Mouse (Mus musculus) granulocyte monocyte progenitor cell, adult 5-6 weeks (primary cell): ENCODE measurements at regions not wholly inside any gene's neighbourhood (a gene's known extent, or its start where the extent isn't known, plus 50 kb on each side); places are given as distances from the start of the nearest gene placed in this dataset.
A peak's percentile ranks its signal among the peaks of the same experiment; 100 is the strongest.
"Not testable (repeated sequence)": the region's sequence is repeated elsewhere in the genome, so short reads cannot be mapped to it uniquely, and the experiment has no call there.

ENCODE experiments used
- ATAC-seq: replicated peaks from 2 replicates; pipeline ENCODE4 v1.8.0; 2016; ENCODE audit warnings: mild to moderate bottlenecking, moderate TSS enrichment, inconsistent platforms; ENCODE audit not compliant: poor library complexity, severe bottlenecking

DNA sequence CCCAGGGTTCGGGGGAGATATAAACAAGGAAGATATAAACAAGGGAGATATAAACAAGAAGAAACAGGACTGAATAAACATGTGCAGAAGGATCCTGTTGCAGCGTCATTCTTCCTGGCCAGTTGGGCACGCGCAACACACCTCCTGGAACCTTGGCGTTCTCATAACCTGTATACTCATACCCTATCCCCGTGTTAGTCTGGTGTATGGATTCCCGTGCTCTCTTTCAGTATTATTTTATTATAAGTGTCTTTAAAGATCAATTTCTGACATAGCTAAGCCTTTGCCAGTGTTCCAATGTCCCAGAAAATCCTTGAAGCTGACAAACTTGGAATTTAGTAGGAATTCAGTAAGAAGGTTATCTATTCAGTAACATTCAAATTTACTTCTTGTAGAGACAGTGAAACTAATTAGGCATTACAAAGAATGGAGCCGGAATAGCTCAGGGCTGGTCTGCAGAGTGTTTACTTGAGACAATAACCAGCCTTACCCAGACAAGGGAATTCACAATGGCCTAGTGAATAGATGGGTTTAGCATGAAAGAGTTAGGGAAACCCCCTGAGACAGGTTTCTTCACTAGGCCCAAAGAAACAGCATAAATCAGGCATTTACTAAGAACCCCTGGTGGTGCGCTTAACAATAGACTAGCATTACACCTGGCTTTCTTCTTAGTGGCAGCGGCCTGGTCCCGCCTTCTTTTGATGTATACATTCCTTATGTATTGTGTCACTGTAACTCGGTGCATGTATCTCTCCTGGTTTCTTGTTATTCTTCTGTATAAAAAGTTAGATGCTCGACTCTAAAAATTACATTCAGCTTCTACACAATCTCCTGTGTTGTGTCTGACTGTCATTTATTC is 458.4 kb downstream of the Epm2a start:
- not testable (repeated sequence) for ATAC-seq

DNA sequence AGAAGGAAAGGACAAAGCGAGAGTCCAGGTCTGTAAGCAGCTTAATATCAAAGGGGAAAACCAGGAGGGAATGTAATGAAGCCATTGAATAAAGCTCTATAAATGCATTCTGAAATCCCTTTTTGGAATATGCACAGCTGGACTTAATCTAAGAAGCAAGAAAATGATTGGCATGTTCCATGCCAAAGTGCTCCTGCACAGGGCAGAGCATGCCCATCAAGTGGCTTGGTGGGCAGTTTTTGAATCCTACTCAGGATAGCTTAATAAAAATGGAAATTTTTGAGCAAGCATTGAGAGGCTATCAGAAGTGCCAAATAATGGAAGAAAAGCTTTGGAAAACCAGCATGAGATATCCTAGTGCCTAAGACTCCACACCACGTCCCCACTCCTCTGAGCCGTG is 466.1 kb downstream of the Epm2a start:
- no peak for ATAC-seq

- no peak for ATAC-seq
Measured at GRCm38 (mm10) chr10:11822418-11822959, 479.3 kb downstream of the Epm2a start.

GRCm38 (mm10) chr10:11841094-11841493 is 497.9 kb downstream of the Epm2a start:
- ATAC-seq, result no peak

DNA sequence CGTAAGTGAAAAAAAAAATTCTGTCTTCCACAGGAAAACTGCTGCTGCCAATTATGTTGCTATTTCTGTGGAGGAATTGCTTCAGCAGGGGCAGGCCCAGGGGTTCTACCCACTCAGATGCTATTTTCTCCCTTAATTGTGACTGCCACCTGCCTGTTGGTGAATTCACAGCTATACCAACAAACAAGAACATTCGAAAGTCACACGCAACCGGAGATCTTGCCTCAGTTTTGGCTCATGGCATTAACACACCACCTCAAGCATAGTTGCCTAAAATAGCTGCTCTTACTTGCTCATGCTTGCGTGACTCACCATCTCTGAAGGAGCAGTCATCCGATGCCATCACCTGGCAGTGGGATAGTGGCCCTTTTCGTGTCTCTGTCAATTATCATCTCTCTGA is 498.3 kb downstream of the Epm2a start:
- no peak for ATAC-seq

DNA sequence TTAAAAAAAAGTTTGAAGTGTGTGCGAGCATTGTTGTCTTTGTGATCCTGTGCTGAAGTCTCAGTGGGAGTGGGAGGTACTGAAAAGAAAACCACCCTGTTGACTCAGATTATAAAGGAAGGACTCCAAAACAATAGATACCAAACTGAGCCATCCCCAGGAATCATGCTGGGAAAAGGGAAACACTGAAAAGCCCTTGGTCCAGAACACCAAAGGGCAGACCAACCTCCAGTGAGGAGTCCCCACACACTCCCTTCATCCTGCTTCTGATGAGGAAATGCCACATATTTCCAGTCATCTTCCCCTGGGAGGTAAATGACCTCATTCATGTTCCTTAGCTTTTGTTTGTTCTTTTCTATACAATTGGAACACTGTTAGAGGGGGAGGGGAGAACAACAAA is 502.9 kb downstream of the Epm2a start:
- no peak for ATAC-seq

GRCm38 (mm10) chr10:11875145-11876131 is 532.2 kb downstream of the Epm2a start:
- ATAC-seq, result no peak

GRCm38 (mm10) chr10:11886237-11886636 is 543.0 kb downstream of the Epm2a start:
- ATAC-seq, result no peak

DNA sequence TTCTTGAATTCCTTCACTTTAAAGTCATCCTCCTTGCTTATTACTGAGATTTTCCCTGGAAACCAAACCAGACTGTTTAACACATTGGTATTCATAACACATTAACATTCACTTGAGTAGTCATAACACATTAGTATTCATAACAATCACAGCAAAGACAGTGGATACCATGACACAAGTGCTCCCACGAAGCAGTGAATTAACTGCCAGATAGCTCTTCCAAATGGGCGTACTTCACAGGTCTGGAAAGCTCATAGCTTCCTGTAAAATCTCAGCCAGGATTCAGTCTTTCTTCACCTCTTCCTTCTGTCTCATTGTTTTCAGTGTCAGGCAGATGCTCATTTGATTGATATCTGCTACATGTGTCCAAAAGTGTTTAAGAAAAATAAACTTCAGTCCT is 545.7 kb downstream of the Epm2a start:
- no peak for ATAC-seq

- no peak for ATAC-seq
Measured at GRCm38 (mm10) chr10:11922132-11922531, 578.9 kb downstream of the Epm2a start.

GRCm38 (mm10) chr10:11938164-11938563 is 595.0 kb downstream of the Epm2a start:
- ATAC-seq, result no peak

DNA sequence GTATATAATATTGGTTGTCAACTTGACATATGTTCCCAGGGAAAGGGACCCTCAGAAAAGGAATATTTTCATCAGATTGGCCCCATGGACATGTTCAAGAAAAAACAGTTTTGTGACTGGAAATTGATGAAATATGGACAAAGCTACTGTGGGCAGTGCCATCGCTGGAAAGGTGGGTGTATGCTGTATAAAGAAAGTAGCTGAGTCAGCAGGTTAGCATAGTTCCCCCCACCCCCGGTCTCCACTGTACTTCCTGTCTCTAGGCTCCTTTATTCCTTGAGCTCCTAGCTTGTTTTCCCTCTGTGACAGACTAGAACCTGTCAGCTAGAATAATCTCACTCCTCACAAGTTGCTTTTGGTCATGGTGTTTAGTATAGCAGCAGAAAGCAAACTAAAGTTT is 599.6 kb downstream of the Epm2a start:
- no peak for ATAC-seq

DNA sequence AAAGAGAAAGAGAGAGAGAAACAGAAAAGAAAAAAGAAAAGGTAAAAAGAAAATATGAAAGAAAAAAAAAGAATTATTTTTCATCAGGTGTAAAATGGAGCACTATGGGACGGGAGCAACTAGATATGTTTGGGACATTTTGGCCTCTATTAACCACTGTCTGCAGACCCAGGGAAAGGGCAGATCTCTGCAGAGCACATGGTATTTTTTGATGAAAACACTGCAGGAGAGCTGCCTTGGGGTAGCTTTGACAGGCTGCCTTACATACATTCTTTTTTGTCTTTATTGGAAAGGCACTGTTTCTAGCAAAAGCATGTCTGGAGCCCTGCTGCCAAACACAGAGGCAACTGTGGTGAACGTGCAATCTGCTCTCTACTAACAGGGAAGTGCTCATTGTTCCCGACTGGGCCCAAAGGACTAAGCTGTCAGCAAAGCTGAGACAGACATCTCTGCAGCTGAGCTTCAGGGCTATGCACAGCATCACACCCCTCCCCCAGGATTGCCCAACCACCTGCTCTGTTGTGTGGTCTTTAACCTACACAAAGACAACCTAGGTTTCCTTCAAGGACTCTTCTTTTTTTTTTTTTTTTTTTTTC is 617.2 kb downstream of the Epm2a start:
- ATAC-seq, result no peak

DNA sequence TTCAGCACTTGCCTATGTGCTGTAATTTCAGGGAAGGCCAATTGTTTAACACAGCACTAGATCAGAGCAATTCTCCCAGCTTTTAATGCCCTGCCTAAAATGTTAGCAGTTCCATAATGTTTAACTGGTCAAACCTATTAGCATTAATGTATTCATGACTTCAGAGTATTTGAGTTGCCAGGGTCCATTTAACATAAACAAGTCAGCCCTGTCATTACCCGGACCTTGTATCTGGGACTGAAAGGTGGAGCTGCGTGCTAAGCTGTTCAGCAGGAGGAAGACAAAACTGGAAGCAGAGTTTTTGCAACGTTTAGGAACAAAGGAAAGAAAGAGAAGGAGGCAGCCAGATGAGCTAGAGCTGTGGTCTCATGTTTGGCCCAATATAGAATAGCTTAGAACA is 661.8 kb downstream of the Epm2a start:
- ATAC-seq, result no peak

DNA sequence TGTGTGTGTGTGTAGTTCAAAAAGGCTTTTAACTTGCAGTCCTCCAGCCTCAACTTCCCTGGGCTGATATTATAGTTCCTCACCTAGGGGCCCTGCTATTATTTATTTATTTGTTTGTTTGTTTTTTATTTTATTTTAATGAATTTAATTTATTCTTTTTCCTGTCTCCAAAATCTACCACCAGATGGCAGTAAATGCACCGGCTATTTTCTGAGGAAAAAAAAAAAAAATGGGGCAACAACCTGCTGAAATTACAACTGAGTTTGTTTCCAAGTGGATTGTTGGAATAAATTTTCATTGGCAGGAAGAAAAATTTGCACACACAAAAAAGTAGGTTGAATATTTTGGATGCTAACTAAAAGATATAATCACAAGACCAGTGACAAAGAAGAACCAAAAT is 662.7 kb downstream of the Epm2a start:
- ATAC-seq, result no peak

DNA sequence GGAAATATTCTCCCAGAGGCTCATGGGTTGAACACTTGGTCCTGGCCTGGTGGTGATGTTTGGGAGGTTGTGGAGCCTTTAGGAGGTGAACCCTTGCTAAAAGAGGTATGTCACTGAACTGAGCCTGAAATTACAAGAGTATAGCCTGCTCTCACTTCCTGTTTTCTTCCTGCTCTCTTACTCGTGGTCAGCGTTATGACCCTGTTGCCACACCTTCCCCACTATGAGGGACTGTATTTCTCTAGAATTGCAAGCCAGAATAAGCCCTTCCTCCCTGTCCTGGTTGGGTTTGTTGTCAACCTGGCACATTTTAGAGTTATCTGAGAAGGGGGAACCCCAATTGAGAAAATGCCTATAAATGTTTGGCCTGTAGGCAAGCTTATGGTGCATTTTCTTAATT is 674.1 kb downstream of the Epm2a start:
- ATAC-seq, result peak; percentile 86

- ATAC-seq, result no peak
Measured at GRCm38 (mm10) chr10:12018281-12018680, 675.1 kb downstream of the Epm2a start.

DNA sequence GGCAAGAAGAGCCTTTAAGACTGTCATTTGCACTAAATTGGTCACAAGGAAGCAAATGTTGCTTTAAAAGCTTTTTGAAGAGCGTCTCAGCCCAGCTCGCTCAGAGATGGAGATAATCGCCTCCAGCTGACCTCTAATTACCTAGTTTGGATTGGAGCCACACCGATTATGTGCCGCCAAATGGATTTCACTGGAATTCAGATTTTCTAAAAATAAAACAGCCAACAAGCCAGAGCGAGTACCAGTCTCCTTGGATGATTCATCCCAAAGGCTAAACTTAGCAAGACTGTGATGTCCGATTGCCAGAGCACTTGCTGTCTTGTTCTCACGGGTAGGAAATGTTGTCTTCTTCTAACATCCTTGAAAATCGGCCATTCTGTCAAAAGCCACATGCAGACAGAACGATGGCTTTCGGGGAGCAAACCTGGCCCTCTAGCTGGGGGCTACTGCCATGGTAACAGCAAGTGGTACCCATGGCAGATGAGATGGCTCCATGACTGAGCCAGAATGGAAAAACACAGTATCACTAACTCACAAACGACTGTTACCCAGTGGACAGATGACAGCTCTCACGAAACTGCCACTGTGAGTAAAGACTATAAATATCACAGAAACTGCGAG is 676.1 kb downstream of the Epm2a start:
- ATAC-seq, result no peak

DNA sequence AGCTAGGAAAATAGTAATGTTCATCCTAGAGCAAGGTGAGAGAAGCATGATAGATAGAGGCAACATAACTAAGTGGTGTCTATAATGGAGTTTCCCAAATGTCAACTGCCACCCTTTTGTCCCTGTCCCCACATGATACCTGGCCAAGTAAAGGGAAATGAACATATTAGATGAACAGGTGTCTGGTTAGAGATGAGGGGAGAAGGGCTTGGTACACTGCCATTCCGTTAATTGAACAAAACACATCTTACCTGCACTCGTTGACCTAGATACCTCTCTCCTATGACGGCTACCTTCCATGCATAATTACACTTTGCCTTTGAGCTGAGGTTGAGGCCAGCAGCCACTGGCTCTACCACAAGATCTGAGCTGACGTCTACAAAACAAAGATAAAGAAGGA is 677.4 kb downstream of the Epm2a start:
- no peak for ATAC-seq

GRCm38 (mm10) chr10:12035159-12035558 is 692.0 kb downstream of the Epm2a start:
- peak; percentile 61 for ATAC-seq
